Mouse (Mus musculus): ENCODE data around the gene Rnls.

DNA sequence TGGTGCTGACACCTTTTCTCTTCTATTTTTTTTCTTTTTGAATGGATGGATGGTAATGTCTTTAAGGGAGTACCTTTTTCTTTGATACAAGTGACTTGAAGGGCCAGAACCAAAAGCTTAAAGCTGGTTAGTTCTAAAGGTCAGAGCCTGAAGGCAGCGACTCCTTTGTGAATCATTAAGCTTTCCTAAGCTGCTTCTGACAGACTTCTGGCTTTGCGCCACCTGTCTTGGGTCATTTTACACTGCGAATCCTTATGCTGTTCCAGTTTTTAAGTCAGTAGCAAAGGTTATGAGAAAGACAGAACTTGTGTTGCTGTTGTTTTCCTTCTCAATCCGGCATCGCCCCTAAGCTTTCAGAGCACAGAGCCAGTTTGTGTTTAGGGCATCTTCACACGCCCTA lies 168.8 kb downstream of the Rnls start:
- TF ChIP-seq CTCF (IDR thresholded peaks at IDR 0.05; ENCODE audit: extremely low read depth, insufficient read depth, insufficient read length, insufficient replicate concordance) (no peak), POLR2A (IDR thresholded peaks at IDR 0.05; ENCODE audit: low read depth, low read length) (no peak)

Measured in spleen, adult 2 months (tissue).